Mouse (Mus musculus) heart, postnatal 4 days (tissue): ENCODE data around the gene C130074G19Rik. TPM values are rescaled to one million over a fixed set of nuclear protein-coding genes. Genes with fewer than 3 reads are reported as not detected.
A peak's percentile ranks its signal among the peaks of the same experiment; 100 is the strongest.

ENCODE experiments used
- DNase-seq: peaks from one replicate; pipeline ENCODE4 v3.0.0; 2021
- total RNA-seq, 2 experiments: library from RNA; stranded (reverse); gene quantifications; 2 replicates each; pipeline ENCODE4 v1.2.3; 2021

C130074G19Rik gene
- total RNA-seq, 2 experiments from 2014 or later: 23.0 to 23.6 TPM

GRCm38 (mm10) chr1:184872069-184872819 is 10.8 kb downstream of the C130074G19Rik start:
- DNase-seq: no peak

- no peak for DNase-seq
Observed at GRCm38 (mm10) chr1:184871506-184871905, 11.5 kb downstream of the C130074G19Rik start.

GRCm38 (mm10) chr1:184870646-184871385 is 12.2 kb downstream of the C130074G19Rik start:
- no peak for DNase-seq

GRCm38 (mm10) chr1:184869939-184870565 is 13.0 kb downstream of the C130074G19Rik start:
- peak; percentile 33 for DNase-seq

GRCm38 (mm10) chr1:184867640-184868120 is 15.3 kb downstream of the C130074G19Rik start:
- DNase-seq: no peak

- peak; percentile 53 for DNase-seq
Observed at GRCm38 (mm10) chr1:184864381-184864801, 18.6 kb downstream of the C130074G19Rik start.

GRCm38 (mm10) chr1:184862636-184863035 is 20.4 kb downstream of the C130074G19Rik start:
- DNase-seq: no peak

- DNase-seq: no peak
Observed at GRCm38 (mm10) chr1:184861551-184861950, 21.5 kb downstream of the C130074G19Rik start.

GRCm38 (mm10) chr1:184860276-184860675 is 22.7 kb downstream of the C130074G19Rik start:
- DNase-seq: no peak

- DNase-seq: no peak
Observed at GRCm38 (mm10) chr1:184858253-184858652, 24.8 kb downstream of the C130074G19Rik start.

- no peak for DNase-seq
Observed at GRCm38 (mm10) chr1:184857216-184857615, 25.8 kb downstream of the C130074G19Rik start.

GRCm38 (mm10) chr1:184853922-184854321 is 29.1 kb downstream of the C130074G19Rik start:
- no peak for DNase-seq

- peak; percentile 88 for DNase-seq
Observed at GRCm38 (mm10) chr1:184853339-184853738, 29.7 kb downstream of the C130074G19Rik start.

- peak; percentile 86 for DNase-seq
Observed at GRCm38 (mm10) chr1:184851741-184852618, 31.0 kb downstream of the C130074G19Rik start.

- no peak for DNase-seq
Observed at GRCm38 (mm10) chr1:184851166-184851565, 31.9 kb downstream of the C130074G19Rik start.

GRCm38 (mm10) chr1:184846973-184847372 is 36.0 kb downstream of the C130074G19Rik start:
- no peak for DNase-seq

GRCm38 (mm10) chr1:184846092-184846750 is 36.8 kb downstream of the C130074G19Rik start, which contains the start of gene Marc2:
TSS of gene Marc2 (minus strand) at chr1:184846451.
- no peak for DNase-seq

GRCm38 (mm10) chr1:184845111-184846071 is 37.6 kb downstream of the C130074G19Rik start:
- DNase-seq: peak; percentile 93

GRCm38 (mm10) chr1:184844326-184845066 is 38.5 kb downstream of the C130074G19Rik start:
- peak; percentile 62 for DNase-seq
